ENCODE assay signal across 15 mouse cellular contexts in the genomic region with DNA sequence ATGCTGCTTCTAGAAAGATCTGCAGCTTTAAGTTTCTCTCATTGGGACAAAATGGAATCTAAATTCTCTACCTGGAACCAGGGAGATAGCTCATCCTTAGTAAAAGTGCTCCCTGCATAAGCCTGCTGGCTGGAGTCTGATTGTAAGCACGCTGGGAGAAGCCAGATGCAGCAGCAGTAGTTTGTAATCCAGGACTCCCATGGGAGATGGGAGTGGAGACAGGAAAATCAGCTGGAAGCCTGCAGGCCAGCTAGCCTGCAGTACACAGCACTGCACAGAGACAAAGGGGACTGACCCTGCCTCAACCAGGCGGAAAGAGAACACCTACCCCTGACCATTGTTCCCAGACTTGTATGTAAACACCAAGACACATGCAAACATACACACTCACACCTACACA.
A peak's percentile ranks its signal among the peaks of the same experiment; 100 is the strongest.
DNase-seq lines count a peak whose midpoint lies in the region; ATAC-seq and TF ChIP-seq lines count a peak whose summit lies in the region.
"Had no signal": no experiment of that assay in that cellular context is flagged by ENCODE, and none has a peak within 500 bp of the region (broad histone marks: within the 10 kb centered on the region; RNA-seq: fewer than 3 reads in every experiment).

No protein-coding gene starts in this region.

- no peaks in the 10 kb centered on the region for H3K9me3 ChIP-seq in kidney, postnatal 0 days (replicated peaks; ENCODE audit: low read length)
- H3K9me3 ChIP-seq in kidney, embryonic 16.5 days (ENCODE audit: low read length): no peaks in the 10 kb centered on the region
- H3K9me3 ChIP-seq in embryonic facial prominence, embryonic 14.5 days (ENCODE audit: control insufficient read depth, low read length): no peaks in the 10 kb centered on the region
- H3K9me3 ChIP-seq: forebrain, embryonic 12.5 days had no signal

- no peak overlapping the region for H3K27ac ChIP-seq in kidney, postnatal 0 days
- no peak overlapping the region for H3K27ac ChIP-seq in kidney, embryonic 16.5 days (ENCODE audit: low read length)
- no peak overlapping the region for H3K27ac ChIP-seq in embryonic facial prominence, embryonic 14.5 days (replicated peaks; ENCODE audit: low read depth, low read length)
- no peak overlapping the region for H3K27ac ChIP-seq in layer of hippocampus, adult 2 months
- H3K27ac ChIP-seq: forebrain, embryonic 12.5 days had no signal

- no peak for ATAC-seq in kidney, postnatal 0 days (replicated peaks; ENCODE audit: low FRiP score, low read depth)
- no peak for ATAC-seq in kidney, embryonic 16.5 days (ENCODE audit: low FRiP score, low TSS enrichment)
- ATAC-seq in embryonic facial prominence, embryonic 14.5 days (ENCODE audit: low read depth): 0 out of 2 replicates have a peak, but pooled peaks have one; percentile 5
- ATAC-seq: Patski had no signal

- peak; percentile 34 for DNase-seq in embryo, embryonic 10.5 days (ENCODE audit: low spot score)
- no peak for DNase-seq in embryo, embryonic 9.5 days (ENCODE audit: extremely low spot score)
- DNase-seq in kidney, postnatal 0 days (ENCODE audit: low spot score): peak; percentile 22
- DNase-seq in embryonic facial prominence, embryonic 14.5 days (ENCODE audit: low spot score): peak; percentile 78
- DNase-seq in retina, embryonic 14.5 days (ENCODE audit: low spot score): peak; percentile 41
- no peak for DNase-seq in layer of hippocampus, adult 2 months (ENCODE audit: low spot score in 2 of 2)
- DNase-seq in lung, postnatal 14 days: no peak
- DNase-seq: cerebellum, postnatal 36 days; kidney, adult 2 months; lung, adult 2 months; midbrain, embryonic 14.5 days; right cerebral cortex, postnatal 4 days had no signal

- H3K4me1 ChIP-seq in kidney, postnatal 0 days (replicated peaks; ENCODE audit: insufficient read depth, low read length): no peaks in the 10 kb centered on the region
- H3K4me1 ChIP-seq in kidney, embryonic 16.5 days (ENCODE audit: insufficient read depth, low read length): 0 out of 2 replicates have a peak, but pooled peaks cover 10% of the 10 kb centered on the region
- H3K4me1 ChIP-seq in embryonic facial prominence, embryonic 14.5 days (ENCODE audit: control insufficient read depth, insufficient read depth, low read length): peaks cover 36% of the 10 kb centered on the region

- 51% methylated on average over 2 of the region's 2 CpGs for WGBS in kidney, postnatal 0 days
- 56% methylated on average over 2 of the region's 2 CpGs for WGBS in kidney, embryonic 16.5 days
- 55% methylated on average over 2 of the region's 2 CpGs for WGBS in embryonic facial prominence, embryonic 14.5 days

- no peak for TF ChIP-seq CTCF in kidney, postnatal 0 days (IDR thresholded peaks at IDR 0.05; ENCODE audit: low read depth)
- TF ChIP-seq CTCF in layer of hippocampus, adult 2 months (conservative IDR thresholded peaks at IDR 0.05): no peak

- no peaks in the 10 kb centered on the region for H3K27me3 ChIP-seq in kidney, postnatal 0 days (ENCODE audit: insufficient read depth, low read length)
- H3K27me3 ChIP-seq in kidney, embryonic 16.5 days (ENCODE audit: insufficient read depth, low read length): no peaks in the 10 kb centered on the region
- no peaks in the 10 kb centered on the region; the same call in 1 of the 2 replicates for H3K27me3 ChIP-seq in embryonic facial prominence, embryonic 14.5 days (replicated peaks; ENCODE audit: control insufficient read depth, insufficient read depth, low read length)
- H3K27me3 ChIP-seq: Patski had no signal

- H3K4me3 ChIP-seq in kidney, postnatal 0 days (replicated peaks; ENCODE audit: low read depth, low read length): no peak overlapping the region
- no peak overlapping the region for H3K4me3 ChIP-seq in kidney, embryonic 16.5 days (ENCODE audit: low read length)
- H3K4me3 ChIP-seq in embryonic facial prominence, embryonic 14.5 days (ENCODE audit: low read depth, low read length): no peak overlapping the region
- no peak overlapping the region for H3K4me3 ChIP-seq in layer of hippocampus, adult 2 months
- H3K4me3 ChIP-seq: forebrain, embryonic 12.5 days had no signal

- no peaks in the 10 kb centered on the region for H3K36me3 ChIP-seq in kidney, postnatal 0 days (ENCODE audit: insufficient read depth, low read length)
- H3K36me3 ChIP-seq in kidney, embryonic 16.5 days (ENCODE audit: insufficient read depth, low read length): no peaks in the 10 kb centered on the region
- no peaks in the 10 kb centered on the region for H3K36me3 ChIP-seq in embryonic facial prominence, embryonic 14.5 days (ENCODE audit: control insufficient read depth, insufficient read depth, low read length)
- H3K36me3 ChIP-seq: forebrain, embryonic 12.5 days had no signal

- no peak overlapping the region for H3K4me2 ChIP-seq in kidney, postnatal 0 days (ENCODE audit: low read length)
- no peak overlapping the region for H3K4me2 ChIP-seq in kidney, embryonic 16.5 days (replicated peaks; ENCODE audit: low read depth, low read length)
- H3K4me2 ChIP-seq in embryonic facial prominence, embryonic 14.5 days (ENCODE audit: low read depth, low read length): no peak overlapping the region
- H3K4me2 ChIP-seq: forebrain, embryonic 12.5 days had no signal

- no peak overlapping the region for H3K9ac ChIP-seq in kidney, postnatal 0 days (ENCODE audit: low read depth, low read length)
- no peak overlapping the region for H3K9ac ChIP-seq in kidney, embryonic 16.5 days (replicated peaks; ENCODE audit: low read length)
- no peak overlapping the region for H3K9ac ChIP-seq in embryonic facial prominence, embryonic 14.5 days (ENCODE audit: low read depth, low read length)
- H3K9ac ChIP-seq: forebrain, embryonic 12.5 days had no signal

Comparison
In these comparisons a context has a peak if more than half of its experiments do, and no peak if none do; other contexts are left out.
1. DNase-seq: peak in embryo, embryonic 10.5 days (single experiment), kidney, postnatal 0 days (single experiment), embryonic facial prominence, embryonic 14.5 days (single experiment) and retina, embryonic 14.5 days (single experiment); none in embryo, embryonic 9.5 days (single experiment), layer of hippocampus, adult 2 months (0 of 2) and lung, postnatal 14 days (single experiment).